Mouse (Mus musculus) E14TG2a.4 (cell line): Measurements from ENCODE around the gene Heatr9.

ENCODE experiments used
- H3K27me3 ChIP-seq: 2 replicates; pipeline ENCODE4 v1.6.1; 2014; ENCODE audit warnings: low read length, control low read depth; ENCODE audit not compliant: insufficient read depth
- H3K36me3 ChIP-seq: 2 replicates; pipeline ENCODE4 v1.6.1; 2014; ENCODE audit warnings: low read length, control low read depth; ENCODE audit not compliant: insufficient read depth
- H3K4me1 ChIP-seq: replicated peaks from 2 replicates; pipeline ENCODE4 v1.6.1; 2014; ENCODE audit warnings: low read depth, low read length, control low read depth
- H3K4me3 ChIP-seq: replicated peaks from 2 replicates; pipeline ENCODE4 v1.5.1; 2014; ENCODE audit warnings: mild to moderate bottlenecking, low read length
- H3K9me3 ChIP-seq: 2 replicates; pipeline ENCODE4 v1.6.1; 2014; ENCODE audit warnings: low read length, control low read depth
- CTCF ChIP-seq: conservative IDR thresholded peaks from 2 replicates; pipeline ENCODE4 v1.5.1; 2014; ENCODE audit warnings: low read length
- NANOG ChIP-seq: IDR thresholded peaks from 2 replicates; pipeline ENCODE4 v1.6.1; 2014; ENCODE audit warnings: borderline replicate concordance, low read length, mixed read lengths
- POU5F1 ChIP-seq: IDR thresholded peaks from 2 replicates; pipeline ENCODE4 v1.6.1; 2014; ENCODE audit warnings: low read length, borderline replicate concordance

Gene Heatr9

GRCm38 (mm10) chr11:83468765-83469164 is 53.2 kb downstream of the Heatr9 start:
- Histone ChIP-seq H3K4me1 (peaks cover 7% of the 10 kb centered on the region; the same call in 1 of the 2 replicates), H3K9me3 (peaks cover 76% of the 10 kb centered on the region), H3K4me3 (no peak overlapping the region), H3K36me3 (no peaks in the 10 kb centered on the region), H3K27me3 (peaks cover 19% of the 10 kb centered on the region)
- TF ChIP-seq NANOG = no peak
- no peak for TF ChIP-seq CTCF
- TF ChIP-seq POU5F1 = no peak

- no peaks in the 10 kb centered on the region for H3K36me3 ChIP-seq
- H3K9me3 ChIP-seq = peaks cover 77% of the 10 kb centered on the region
- H3K27me3 ChIP-seq = peaks cover 35% of the 10 kb centered on the region
- TF ChIP-seq CTCF (no peak), POU5F1 (no peak), NANOG (no peak)
- no peak overlapping the region for H3K4me3 ChIP-seq
- peaks cover 11% of the 10 kb centered on the region; the same call in 1 of the 2 replicates for H3K4me1 ChIP-seq
Measured at GRCm38 (mm10) chr11:83467120-83467652, 54.8 kb downstream of the Heatr9 start.

GRCm38 (mm10) chr11:83465976-83466375 is 56.0 kb downstream of the Heatr9 start:
- TF ChIP-seq NANOG = no peak
- TF ChIP-seq POU5F1 = no peak
- TF ChIP-seq CTCF = no peak
- peaks cover 65% of the 10 kb centered on the region for H3K9me3 ChIP-seq
- H3K4me3 ChIP-seq = no peak overlapping the region
- peaks cover 45% of the 10 kb centered on the region for H3K27me3 ChIP-seq
- no peaks in the 10 kb centered on the region for H3K36me3 ChIP-seq
- peaks cover 10% of the 10 kb centered on the region; the same call in 1 of the 2 replicates for H3K4me1 ChIP-seq

DNA sequence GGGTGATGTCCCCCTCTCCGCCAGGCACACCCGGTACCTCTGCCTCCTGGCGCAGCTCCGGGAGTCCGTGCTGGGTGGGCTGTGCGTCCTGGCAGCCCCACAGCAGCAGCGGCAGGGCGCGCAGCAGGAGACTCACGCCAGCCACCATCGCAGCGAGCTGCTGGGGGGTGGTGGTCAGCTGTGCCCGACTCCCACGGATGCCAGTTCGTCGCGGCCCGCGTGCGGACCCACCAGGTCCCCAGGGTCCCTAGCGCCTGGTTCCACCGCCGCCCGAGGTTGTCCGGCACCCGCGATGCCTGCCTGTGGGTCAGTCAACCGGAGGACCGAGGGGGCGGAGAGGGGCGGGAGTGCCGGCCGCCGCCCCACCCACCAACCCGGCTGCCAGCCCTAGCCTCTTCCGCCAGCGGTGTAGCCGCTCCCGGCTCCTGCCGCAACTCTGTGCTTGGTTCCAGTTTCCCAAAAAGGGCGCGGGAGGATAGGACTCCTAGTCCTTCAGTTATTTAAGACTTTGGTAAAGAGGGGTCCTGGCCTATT is 59.2 kb downstream of the Heatr9 start, which contains the start of gene Mmp28:
TSS of gene Mmp28 (minus strand) at position 361 of the 534 bp plus-strand sequence.
- TF ChIP-seq POU5F1 (no peak), CTCF (no peak), NANOG (no peak)
- Histone ChIP-seq H3K36me3 (no peaks in the 10 kb centered on the region), H3K27me3 (peaks cover 53% of the 10 kb centered on the region), H3K4me1 (peaks cover 10% of the 10 kb centered on the region; the same call in 1 of the 2 replicates), H3K4me3 (peak within 1 kb of the TSS; percentile 84), H3K9me3 (peaks cover 33% of the 10 kb centered on the region)
